Mouse (Mus musculus) hindbrain, embryonic 12.5 days (tissue): ENCODE results near the gene Tmem41a. TPM values are rescaled to one million over a fixed set of nuclear protein-coding genes. Genes with fewer than 3 reads are reported as not detected.
"Not testable (repeated sequence)": the region's sequence is repeated elsewhere in the genome, so short reads cannot be mapped to it uniquely, and the experiment has no call there.

Experiments used
- ATAC-seq: fragments of 200-750 bp; cut with Nextera tagmentation; 2 replicates; pipeline ENCODE4 v1.8.0; 2017; ENCODE audit warnings: moderate TSS enrichment; ENCODE audit not compliant: low FRiP score
- H3K27ac ChIP-seq: fragments of 300-500 bp; sonication (generic); 2 replicates; pipeline ENCODE4 v1.5.1; 2016; ENCODE audit warnings: mild to moderate bottlenecking
- H3K27me3 ChIP-seq: fragments of 300-500 bp; sonication (generic); 2 replicates; pipeline ENCODE4 v1.6.1; 2016; ENCODE audit warnings: mild to moderate bottlenecking
- H3K36me3 ChIP-seq: fragments of 300-500 bp; sonication (generic); 2 replicates; pipeline ENCODE4 v1.6.1; 2016; ENCODE audit warnings: mild to moderate bottlenecking
- H3K4me1 ChIP-seq: fragments of 300-500 bp; sonication (generic); 2 replicates; pipeline ENCODE4 v1.6.1; 2016
- H3K4me2 ChIP-seq: fragments of 300-500 bp; sonication (generic); replicated peaks from 2 replicates; pipeline ENCODE4 v1.6.1; 2016; ENCODE audit warnings: mild to moderate bottlenecking
- H3K4me3 ChIP-seq: fragments of 300-500 bp; sonication (generic); 2 replicates; pipeline ENCODE4 v1.5.1; 2016; ENCODE audit warnings: mild to moderate bottlenecking
- H3K9ac ChIP-seq: fragments of 300-500 bp; sonication (generic); 2 replicates; pipeline ENCODE4 v1.6.1; 2016; ENCODE audit warnings: mild to moderate bottlenecking, moderate library complexity
- H3K9me3 ChIP-seq: fragments of 300-500 bp; sonication (generic); replicated peaks from 2 replicates; pipeline ENCODE4 v1.6.1; 2016; ENCODE audit warnings: mild to moderate bottlenecking
- WGBS: fragments of 180-500 bp; shearing (Covaris S2); methylation state at CpG from one replicate; pipeline ENCODE4 v1.1.7; 2016; 5-methylcytosine and 5-hydroxymethylcytosine counted together
- polyA plus RNA-seq: library from polyadenylated mRNA; unstranded; fragments of >200 nt; fragmentation: Nextera tagmentation; extraction: Ambion mirVana; gene quantifications from 2 replicates; pipeline ENCODE4 v1.2.1, GENCODE M21; 2016

Tmem41a gene
- polyA plus RNA-seq: 34.5 and 36.7 TPM in 2 replicates

DNA sequence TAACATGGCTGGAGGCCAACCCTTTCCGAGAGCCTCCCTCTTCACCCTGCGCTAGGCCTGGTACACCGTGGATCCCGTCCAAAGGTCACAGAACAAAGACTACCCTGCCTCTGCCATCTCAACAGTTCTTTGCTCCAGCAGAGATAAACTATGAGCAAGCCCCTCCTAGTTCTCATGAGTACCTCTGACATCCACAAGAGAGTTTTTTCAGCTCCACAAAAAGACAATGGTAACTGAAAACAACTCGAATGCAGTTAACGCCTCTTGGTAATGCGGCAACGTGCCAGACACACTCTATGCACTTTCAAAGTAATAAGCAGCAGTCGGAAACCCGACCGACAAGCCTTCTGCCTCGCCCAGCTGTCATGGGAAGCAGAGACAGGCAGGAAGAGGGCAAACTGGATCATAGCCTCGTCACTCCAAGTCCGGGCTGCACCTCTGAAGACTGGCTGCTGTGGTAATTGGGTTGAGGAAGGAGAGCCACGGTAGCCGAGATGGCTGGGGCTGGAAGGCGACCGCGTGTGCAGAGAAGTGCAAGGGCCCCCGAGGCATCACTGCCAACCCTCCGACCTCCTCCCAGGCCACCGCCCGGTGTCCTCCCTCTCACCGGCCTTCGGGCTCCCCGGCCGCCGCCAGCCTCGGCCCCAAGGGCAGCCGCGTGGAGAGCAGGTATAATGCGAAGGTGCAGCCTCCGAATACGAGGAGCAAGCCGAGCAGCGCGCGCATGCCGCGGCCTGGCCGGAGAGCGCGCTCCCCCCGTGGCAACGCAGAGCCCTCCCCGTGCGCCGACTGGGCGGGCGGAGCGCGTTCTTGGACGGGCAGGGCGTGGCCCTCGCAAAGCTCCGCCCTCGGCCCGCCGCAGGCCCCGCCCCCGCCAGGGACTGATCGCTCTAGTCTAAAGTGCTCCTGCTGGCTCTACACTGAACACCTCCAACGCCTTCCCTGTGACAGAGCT lies at the start of gene Tmem41a:
Gene Tmem41a (minus strand): TSS at position 792 of the 955 bp plus-strand sequence.
- no peaks in the 10 kb centered on the region for H3K27me3 ChIP-seq
- H3K4me3 ChIP-seq: peak within 1 kb of the TSS; percentile 77
- 0 out of 2 replicates have a peak, but pooled peaks cover 3% of the 10 kb centered on the region for H3K4me1 ChIP-seq
- peak within 1 kb of the TSS; percentile 69 for H3K4me2 ChIP-seq
- peak; percentile 97 for ATAC-seq
- no peaks in the 10 kb centered on the region for H3K9me3 ChIP-seq
- peak within 1 kb of the TSS; percentile 48; the same call in 1 of the 2 replicates for H3K27ac ChIP-seq
- no peaks in the 10 kb centered on the region for H3K36me3 ChIP-seq
- WGBS: 1% methylated on average over 63 of the region's 63 CpGs
- H3K9ac ChIP-seq: peak within 1 kb of the TSS; percentile 78

DNA sequence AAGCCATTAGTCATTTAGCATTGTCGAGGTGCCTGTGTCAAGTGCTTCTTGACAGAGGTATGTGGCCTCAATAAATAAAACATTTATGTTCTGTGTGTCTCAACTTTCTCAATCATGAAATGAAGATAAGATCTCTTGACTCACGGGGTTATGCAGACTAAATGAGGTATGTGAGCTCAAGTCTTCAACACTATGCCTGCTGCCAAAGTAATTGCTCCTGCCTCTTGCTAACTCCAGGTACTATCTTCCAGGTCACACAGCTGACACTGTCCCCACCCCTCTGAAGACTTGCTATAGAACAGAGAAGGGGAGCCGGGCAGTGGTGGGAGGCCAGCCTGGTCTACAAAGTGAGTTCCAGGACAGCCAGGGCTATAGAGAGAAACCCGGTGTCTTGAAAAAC lies 49.0 kb upstream of the Tmem41a start:
- H3K9ac ChIP-seq: no peak overlapping the region
- H3K4me1 ChIP-seq: peaks cover 5% of the 10 kb centered on the region
- 65% methylated on average over 4 of the region's 4 CpGs for WGBS
- H3K36me3 ChIP-seq: no peaks in the 10 kb centered on the region
- H3K27me3 ChIP-seq: peaks cover 8% of the 10 kb centered on the region; the same call in 1 of the 2 replicates
- no peak for ATAC-seq
- no peak overlapping the region for H3K4me3 ChIP-seq
- no peak overlapping the region for H3K4me2 ChIP-seq
- H3K9me3 ChIP-seq: no peaks in the 10 kb centered on the region
- no peak overlapping the region for H3K27ac ChIP-seq

DNA sequence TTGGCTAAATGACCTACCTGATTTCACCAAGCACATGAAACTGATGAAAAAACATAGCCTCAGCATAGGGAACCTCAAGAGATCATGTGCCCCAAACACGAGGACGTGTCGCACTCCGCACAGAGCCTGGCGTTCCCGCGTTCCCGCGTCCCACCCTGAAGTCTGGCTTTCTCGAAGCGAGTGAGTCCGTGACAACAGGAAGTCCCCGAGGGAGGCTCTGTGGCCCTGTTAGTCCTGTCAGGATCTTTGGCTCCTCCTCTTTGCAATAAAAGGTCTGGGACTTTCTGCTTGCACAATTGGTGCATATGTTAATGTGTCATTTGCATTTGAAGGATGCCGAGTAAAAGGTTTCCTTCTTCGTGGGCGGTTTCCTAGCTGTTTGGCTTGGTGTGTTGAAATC lies 48.0 kb upstream of the Tmem41a start, which contains the start of gene Liph:
Gene Liph (minus strand): TSS at position 360 of the 400 bp plus-strand sequence.
- WGBS: 11% methylated on average over 16 of the region's 16 CpGs
- H3K4me1 ChIP-seq: peaks cover 5% of the 10 kb centered on the region
- no peak within 1 kb of the TSS for H3K9ac ChIP-seq
- ATAC-seq: peak; percentile 63
- no peak within 1 kb of the TSS for H3K27ac ChIP-seq
- no peaks in the 10 kb centered on the region for H3K9me3 ChIP-seq
- H3K27me3 ChIP-seq: peaks cover 8% of the 10 kb centered on the region; the same call in 1 of the 2 replicates
- H3K4me3 ChIP-seq: peak within 1 kb of the TSS; percentile 18
- peak within 1 kb of the TSS; percentile 52 for H3K4me2 ChIP-seq
- H3K36me3 ChIP-seq: no peaks in the 10 kb centered on the region

DNA sequence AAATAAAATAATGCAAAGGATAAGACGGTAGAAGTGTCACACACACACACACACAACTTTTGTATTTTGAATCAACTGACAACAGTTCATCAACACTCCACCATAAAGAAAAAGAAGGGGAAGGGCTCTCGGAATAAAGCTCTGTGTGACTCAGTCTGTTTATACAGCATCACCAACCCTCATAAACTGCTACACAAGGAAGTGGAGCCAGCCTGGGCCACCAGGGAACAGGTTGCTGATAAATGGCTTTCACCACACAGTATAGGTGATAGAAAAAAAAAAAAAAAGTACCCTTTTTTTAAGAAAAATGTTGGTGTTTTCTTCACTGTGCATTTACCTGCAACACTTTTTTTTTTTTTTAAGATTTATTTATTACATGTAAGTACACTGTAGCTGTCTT lies 44.4 kb upstream of the Tmem41a start:
- ATAC-seq: no peak
- H3K27ac ChIP-seq: no peak overlapping the region
- peaks cover under 1% of the 10 kb centered on the region; the same call in 1 of the 2 replicates for H3K27me3 ChIP-seq
- H3K36me3 ChIP-seq: no peaks in the 10 kb centered on the region
- WGBS: 83% methylated on average over 2 of the region's 2 CpGs
- H3K4me1 ChIP-seq: peaks cover 5% of the 10 kb centered on the region
- no peak overlapping the region for H3K4me3 ChIP-seq
- H3K9me3 ChIP-seq: no peaks in the 10 kb centered on the region
- no peak overlapping the region for H3K9ac ChIP-seq
- no peak overlapping the region for H3K4me2 ChIP-seq

DNA sequence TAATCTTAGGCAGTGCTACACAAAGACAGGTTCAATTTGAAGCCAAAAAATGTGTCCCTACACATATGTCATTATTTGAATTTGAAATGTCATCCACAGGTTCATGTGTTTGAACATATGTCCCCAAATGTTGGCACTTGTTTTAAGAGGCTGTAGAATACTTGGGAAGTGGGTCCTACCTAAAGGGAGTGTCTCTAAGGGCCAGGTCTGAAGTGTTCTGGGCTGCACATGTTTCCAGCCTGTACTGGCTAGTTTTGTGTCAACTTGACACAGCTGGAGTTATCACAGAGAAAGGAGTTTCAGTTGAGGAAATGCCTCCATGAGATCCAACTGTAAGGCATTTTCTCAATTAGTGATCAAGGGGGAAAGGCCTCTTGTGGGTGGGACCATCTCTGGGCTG lies 43.5 kb upstream of the Tmem41a start:
- not testable (repeated sequence) for H3K4me2 ChIP-seq, H3K27ac ChIP-seq, ATAC-seq, H3K4me3 ChIP-seq, H3K27me3 ChIP-seq, H3K9me3 ChIP-seq, H3K9ac ChIP-seq, H3K36me3 ChIP-seq, H3K4me1 ChIP-seq

DNA sequence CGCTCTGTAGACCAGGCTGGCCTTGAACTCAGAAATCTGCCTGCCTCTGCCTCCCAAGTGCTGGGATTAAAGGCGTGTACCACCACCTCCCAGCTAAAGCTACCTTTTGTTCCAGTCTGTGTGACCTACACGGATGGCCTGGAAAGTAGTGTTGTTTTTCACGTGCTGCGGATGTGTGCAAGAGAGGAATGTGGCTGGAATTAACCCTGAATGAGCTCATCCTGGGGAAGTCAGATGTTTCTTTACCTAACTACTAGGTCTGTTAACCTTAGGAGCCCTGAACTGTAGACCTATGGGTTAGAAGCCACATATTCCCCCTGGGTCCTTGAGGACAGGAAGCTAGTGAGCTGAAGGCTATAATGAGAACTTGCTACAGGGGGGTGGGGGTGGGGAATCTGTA lies 40.6 kb upstream of the Tmem41a start:
- no peak for ATAC-seq
- Histone ChIP-seq H3K4me2 (no peak overlapping the region), H3K9ac (no peak overlapping the region), H3K4me1 (no peaks in the 10 kb centered on the region), H3K36me3 (no peaks in the 10 kb centered on the region), H3K27ac (no peak overlapping the region), H3K9me3 (no peaks in the 10 kb centered on the region), H3K27me3 (no peaks in the 10 kb centered on the region), H3K4me3 (no peak overlapping the region)
- 70% methylated on average over 5 of the region's 5 CpGs for WGBS

DNA sequence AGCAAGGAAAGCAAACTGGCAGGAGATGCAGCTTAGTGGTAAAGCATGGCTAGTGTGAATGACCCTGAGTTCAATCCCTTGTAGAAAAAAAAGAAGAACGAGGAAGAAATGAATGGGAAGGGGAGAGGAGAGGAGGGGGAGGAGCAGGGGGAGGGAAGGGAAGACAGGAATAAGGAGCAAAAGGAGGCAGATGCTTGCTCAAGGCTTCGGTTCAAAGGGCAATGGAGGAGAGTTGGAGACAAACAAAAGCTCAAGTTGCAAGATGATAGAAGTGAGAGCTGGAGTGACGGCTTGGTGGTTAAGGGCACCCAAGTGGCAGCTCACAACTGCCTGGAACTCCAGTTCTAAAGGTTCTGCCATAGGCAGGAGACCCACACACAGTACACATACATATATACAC lies 38.8 kb upstream of the Tmem41a start:
- no peak for ATAC-seq
- Histone ChIP-seq H3K27me3 (no peaks in the 10 kb centered on the region), H3K9me3 (no peaks in the 10 kb centered on the region), H3K4me3 (no peak overlapping the region), H3K4me1 (no peaks in the 10 kb centered on the region), H3K27ac (no peak overlapping the region), H3K36me3 (no peaks in the 10 kb centered on the region), H3K9ac (no peak overlapping the region), H3K4me2 (no peak overlapping the region)
- WGBS: 57% methylated on average over 3 of the region's 3 CpGs

DNA sequence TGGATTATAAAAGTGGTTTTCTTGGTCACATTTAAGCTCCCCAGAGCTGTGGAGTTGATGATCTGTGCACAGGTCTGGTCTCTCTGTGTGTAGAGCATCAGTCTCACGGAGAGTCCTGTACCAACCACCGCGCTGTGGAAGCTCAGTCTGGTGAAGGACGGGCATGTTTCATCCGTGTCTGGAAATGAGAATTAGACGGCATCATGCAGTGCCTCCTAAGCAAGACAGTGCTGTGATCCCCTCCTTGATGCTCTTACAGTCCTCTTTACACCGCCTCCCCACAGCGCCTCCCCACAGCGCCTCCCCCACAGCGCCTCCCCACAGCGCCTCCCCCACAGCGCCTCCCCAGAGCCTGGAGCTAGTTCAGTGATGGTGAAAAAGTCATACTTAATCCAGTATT lies 36.7 kb upstream of the Tmem41a start:
- Histone ChIP-seq H3K4me3 (no peak overlapping the region), H3K36me3 (no peaks in the 10 kb centered on the region), H3K9ac (no peak overlapping the region), H3K9me3 (no peaks in the 10 kb centered on the region), H3K4me2 (no peak overlapping the region), H3K4me1 (no peaks in the 10 kb centered on the region), H3K27ac (no peak overlapping the region), H3K27me3 (no peaks in the 10 kb centered on the region)
- WGBS: 85% methylated on average over 12 of the region's 12 CpGs
- no peak for ATAC-seq

DNA sequence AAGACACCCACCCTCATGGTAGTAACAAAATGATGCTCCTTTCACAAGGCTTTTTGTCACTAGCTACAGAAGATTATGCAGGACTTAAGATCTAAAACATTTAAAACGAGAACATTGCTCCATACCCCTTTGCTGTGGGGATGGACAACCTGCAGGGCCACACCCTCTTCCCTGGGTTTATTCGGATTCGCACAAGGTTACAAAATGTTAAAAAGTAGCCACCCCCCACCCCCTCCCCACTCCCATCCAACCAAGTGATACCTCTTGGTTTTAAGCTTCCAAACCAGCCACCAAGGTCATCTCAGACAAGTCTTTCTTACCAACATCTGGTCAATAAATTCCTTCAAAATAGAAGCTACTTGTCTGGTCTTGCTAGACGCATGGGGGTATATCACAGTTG lies 36.2 kb upstream of the Tmem41a start:
- no peak overlapping the region for H3K27ac ChIP-seq
- no peaks in the 10 kb centered on the region for H3K27me3 ChIP-seq
- H3K4me3 ChIP-seq: no peak overlapping the region
- no peak overlapping the region for H3K9ac ChIP-seq
- no peaks in the 10 kb centered on the region for H3K4me1 ChIP-seq
- no peaks in the 10 kb centered on the region for H3K36me3 ChIP-seq
- 95% methylated on average over 4 of the region's 4 CpGs for WGBS
- ATAC-seq: no peak
- H3K4me2 ChIP-seq: no peak overlapping the region
- H3K9me3 ChIP-seq: no peaks in the 10 kb centered on the region

DNA sequence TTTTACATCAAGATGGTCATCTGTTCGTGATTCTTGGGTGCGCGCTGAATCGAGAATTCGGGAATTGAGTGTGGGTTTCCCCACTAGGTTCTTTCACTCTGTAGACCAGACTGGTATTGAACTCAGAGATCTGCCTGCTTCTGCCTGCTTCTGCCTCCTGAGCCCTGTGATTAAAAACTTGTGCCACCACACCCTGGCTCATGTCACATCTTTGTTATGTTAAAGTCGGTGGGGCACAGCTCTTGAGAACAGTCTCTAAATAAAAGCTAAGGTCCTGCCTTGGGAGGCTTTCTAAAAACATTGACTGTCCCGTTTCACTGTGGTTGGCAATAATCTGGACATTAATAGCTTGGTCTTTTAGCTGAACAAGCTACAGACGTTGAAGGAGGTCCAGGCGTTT lies 35.8 kb upstream of the Tmem41a start:
- Histone ChIP-seq H3K27me3 (no peaks in the 10 kb centered on the region), H3K4me1 (no peaks in the 10 kb centered on the region), H3K9me3 (no peaks in the 10 kb centered on the region), H3K4me2 (no peak overlapping the region), H3K4me3 (no peak overlapping the region), H3K36me3 (no peaks in the 10 kb centered on the region), H3K9ac (no peak overlapping the region), H3K27ac (no peak overlapping the region)
- ATAC-seq: no peak
- 96% methylated on average over 9 of the region's 9 CpGs for WGBS

DNA sequence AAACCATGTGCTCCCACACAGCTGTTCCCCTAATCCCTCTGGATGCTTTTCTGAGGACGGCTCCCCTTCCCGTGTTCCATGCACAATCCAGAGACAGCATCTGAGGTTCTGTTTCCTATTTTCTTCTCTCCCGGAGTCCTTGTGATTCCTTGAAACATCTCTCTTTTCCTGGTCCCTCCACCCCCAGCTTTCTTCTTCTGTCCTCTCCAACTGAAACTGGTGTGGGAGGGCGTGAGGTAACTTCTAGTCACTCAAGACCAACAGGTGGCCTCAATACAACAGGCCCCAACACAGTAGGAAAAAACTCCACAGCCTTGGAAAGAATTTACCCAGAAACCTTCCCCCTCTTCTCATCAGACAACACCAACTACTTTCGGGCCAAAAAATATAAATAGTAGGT lies 30.0 kb upstream of the Tmem41a start:
- Histone ChIP-seq H3K4me1 (peaks cover 7% of the 10 kb centered on the region), H3K27me3 (peaks cover 9% of the 10 kb centered on the region; the same call in 1 of the 2 replicates)

DNA sequence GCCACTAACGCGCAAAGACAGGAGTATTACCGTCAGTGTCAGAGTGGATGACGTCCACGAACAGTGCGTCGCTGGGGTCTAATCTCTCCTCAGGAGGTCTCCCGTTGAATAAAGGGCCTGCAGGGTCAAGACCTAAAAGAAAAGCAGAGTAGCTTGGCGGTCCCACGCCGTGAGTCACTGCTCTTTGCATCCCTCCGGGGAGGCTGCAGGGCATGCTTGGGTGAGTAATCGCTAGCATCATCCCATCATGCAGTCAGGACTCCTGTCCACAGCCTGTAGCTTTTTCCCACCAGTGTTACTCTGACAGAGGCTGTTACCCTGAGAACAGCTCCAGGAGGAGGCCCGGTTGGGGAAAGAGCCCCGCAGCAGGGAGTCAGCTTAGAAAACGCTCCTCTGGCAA lies 28.9 kb upstream of the Tmem41a start:
- Histone ChIP-seq H3K4me3 (peak overlapping the region; percentile 13; the same call in 1 of the 2 replicates), H3K4me1 (peaks cover 7% of the 10 kb centered on the region), H3K36me3 (no peaks in the 10 kb centered on the region), H3K9ac (no peak overlapping the region), H3K27ac (no peak overlapping the region), H3K4me2 (peak overlapping the region; percentile 43), H3K9me3 (no peaks in the 10 kb centered on the region), H3K27me3 (peaks cover 9% of the 10 kb centered on the region)
- WGBS: 2% methylated on average over 16 of the region's 16 CpGs
- ATAC-seq: no peak

More for the DNA sequence above, 30.0 kb upstream of the Tmem41a start:
- no peak overlapping the region for H3K27ac ChIP-seq
- no peak overlapping the region for H3K4me3 ChIP-seq
- no peak overlapping the region for H3K4me2 ChIP-seq
- no peaks in the 10 kb centered on the region for H3K36me3 ChIP-seq
- no peak for ATAC-seq
- H3K9me3 ChIP-seq: no peaks in the 10 kb centered on the region
- WGBS: 76% methylated on average over 5 of the region's 5 CpGs
- H3K9ac ChIP-seq: no peak overlapping the region

DNA sequence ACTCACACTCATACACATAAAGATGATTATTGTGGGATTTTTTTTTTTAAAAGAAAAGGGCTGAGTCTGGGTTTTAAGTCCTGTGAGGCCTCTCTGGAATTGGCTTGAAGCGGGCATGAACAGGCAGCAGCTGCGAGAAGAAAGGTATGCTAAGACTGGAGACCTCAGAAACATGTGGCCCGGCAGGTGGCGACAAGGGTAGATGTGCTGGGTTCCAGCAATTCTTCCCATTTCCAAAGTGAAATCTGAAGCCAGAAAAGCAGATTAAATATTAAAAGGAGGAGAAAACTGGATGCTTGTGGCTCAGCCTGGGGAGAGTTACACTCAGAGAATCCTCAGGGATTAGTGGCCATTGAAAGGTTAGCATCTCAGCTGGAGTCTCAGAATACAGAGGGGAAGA lies 24.1 kb upstream of the Tmem41a start:
- ATAC-seq: no peak
- H3K4me3 ChIP-seq: no peak overlapping the region
- WGBS: 63% methylated on average over 4 of the region's 4 CpGs

More for the DNA sequence above, 24.1 kb upstream of the Tmem41a start:
- Histone ChIP-seq H3K36me3 (no peaks in the 10 kb centered on the region), H3K4me2 (no peak overlapping the region), H3K4me1 (peaks cover 6% of the 10 kb centered on the region), H3K9me3 (no peaks in the 10 kb centered on the region), H3K9ac (no peak overlapping the region), H3K27me3 (peaks cover 7% of the 10 kb centered on the region), H3K27ac (no peak overlapping the region)
